Mouse (Mus musculus): ENCODE results near the gene Ptk6. TPM values are rescaled to one million over a fixed set of nuclear protein-coding genes. Genes with fewer than 3 reads are reported as not detected.

Gene Ptk6
- under 1 TPM in 1 of 2 experiments, not detected in 1; 0.34 TPM for total RNA-seq (2023)

GRCm38 (mm10) chr2:181202422-181202821, at the start of gene Ptk6:
Gene Ptk6 (minus strand): TSS chr2:181202789.

GRCm38 (mm10) chr2:181241602-181242313, 39.2 kb upstream of the Ptk6 start, which contains the start of gene Helz2:
Gene Helz2 (minus strand): TSS chr2:181242027.

DNA sequence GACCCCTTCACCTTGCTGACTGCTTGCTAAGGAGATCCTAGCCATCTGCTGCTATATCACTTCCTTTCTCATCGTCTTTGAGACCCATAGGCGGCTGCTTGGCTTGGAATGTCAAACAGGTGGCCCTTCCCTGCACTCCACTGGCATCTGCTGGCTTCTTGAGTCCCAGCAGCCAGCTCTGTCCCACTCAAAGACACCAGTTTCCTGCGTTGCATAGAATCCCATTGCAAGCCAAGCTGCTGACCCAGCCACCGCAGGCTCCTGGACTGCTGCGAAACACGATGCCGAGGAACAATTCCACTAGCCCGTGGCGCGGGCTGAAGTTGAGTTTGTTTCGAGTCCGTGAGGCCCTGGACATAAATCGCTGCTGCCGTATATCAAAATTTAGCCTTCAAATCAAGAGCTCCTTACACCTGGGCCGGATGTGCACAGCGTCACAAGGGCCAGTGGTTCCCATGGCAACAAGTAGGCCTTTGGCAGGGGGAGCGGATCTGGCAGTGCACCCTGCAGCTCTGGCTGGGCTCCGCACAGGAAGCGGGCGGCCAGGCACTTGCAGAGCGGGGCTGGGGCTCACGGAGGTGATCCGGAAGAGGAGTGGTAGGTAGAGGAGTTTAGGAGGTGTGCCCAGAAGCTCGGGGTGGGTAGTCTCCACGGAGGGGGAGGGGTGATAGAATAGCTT, 17.1 kb upstream of the Ptk6 start, which contains the start of gene Fndc11:
TSS of gene Fndc11 (plus strand) at position 476 of the 679 bp plus-strand sequence.

GRCm38 (mm10) chr2:181213021-181213445, 10.4 kb upstream of the Ptk6 start, which contains the start of gene Srms:
Gene Srms (minus strand): TSS chr2:181213185.

GRCm38 (mm10) chr2:181187121-181188000, 15.2 kb downstream of the Ptk6 start, which contains the start of gene Ppdpf:
Gene Ppdpf (plus strand): TSS chr2:181187247.

DNA sequence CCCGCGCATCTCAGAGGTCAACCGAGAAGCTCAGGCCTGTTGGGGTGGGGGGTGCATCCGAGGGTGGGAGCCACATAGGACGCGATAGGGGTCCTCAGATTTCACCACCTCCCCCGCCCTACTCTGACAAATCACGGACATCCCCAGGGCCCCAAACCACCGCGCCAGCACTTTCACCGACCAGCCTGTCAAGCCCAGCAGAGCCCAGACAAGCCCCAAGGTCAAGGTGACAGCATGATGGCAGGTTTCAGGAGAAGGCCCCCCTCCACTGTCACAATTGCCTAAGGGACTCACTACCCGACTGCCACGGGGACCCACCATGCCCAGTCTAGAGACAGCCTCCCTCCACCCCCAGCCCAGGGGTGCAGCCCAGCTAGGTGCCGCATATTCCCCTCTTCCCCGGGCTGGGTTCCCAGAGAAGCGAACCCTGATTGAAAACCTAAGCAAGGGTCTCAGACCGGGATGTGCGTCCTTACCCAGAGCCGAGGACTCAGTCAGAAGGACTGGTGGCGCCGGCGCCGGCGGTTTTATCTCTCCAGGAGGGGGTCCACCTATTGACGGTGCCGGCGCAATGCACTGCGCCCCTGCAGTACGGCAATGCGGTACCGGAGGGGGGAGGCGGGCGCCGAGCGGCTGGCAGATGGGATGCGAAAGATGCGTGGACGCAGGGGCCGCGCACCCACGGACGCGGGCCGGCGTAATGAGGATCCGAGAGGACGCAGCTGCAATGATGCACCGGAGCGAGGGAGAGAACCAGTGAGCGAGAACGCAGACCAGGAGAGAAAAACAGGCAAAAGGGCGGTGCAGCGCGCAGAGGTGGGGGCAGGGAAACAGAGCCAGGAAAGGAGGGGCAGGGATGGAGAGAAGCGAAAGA, 46.1 kb downstream of the Ptk6 start, which contains the start of gene Eef1a2:
TSS of gene Eef1a2 (minus strand) at position 767 of the 874 bp plus-strand sequence.

Other genes with a start within 250 kb of the Ptk6 start
- 1 to 10 TPM in 1 of 2 experiments, not detected in 1; 3.5 TPM for gene Nkain4, start 248.1 kb downstream of the Ptk6 start, total RNA-seq (2023)
- 10 to 100 TPM; 51.0 to 54.5 TPM for gene Arfgap1, start 235.6 kb downstream of the Ptk6 start, total RNA-seq (2023)
- gene Col20a1, start 216.3 kb downstream of the Ptk6 start, total RNA-seq (2023) = 1 to 10 TPM; 1.5 to 1.8 TPM
- gene Chrna4, start 159.2 kb downstream of the Ptk6 start, total RNA-seq (2023) = not detected
- gene Kcnq2, start 67.5 kb downstream of the Ptk6 start, total RNA-seq (2023) = not detected
- gene Eef1a2, start 45.8 kb downstream of the Ptk6 start, total RNA-seq (2023) = not detected
- gene Ppdpf, start 15.5 kb downstream of the Ptk6 start, total RNA-seq (2023) = 10 to 100 TPM; 61.3 to 68.4 TPM
- not detected for gene Srms, start 10.4 kb upstream of the Ptk6 start, total RNA-seq (2023)
- gene Fndc11, start 17.2 kb upstream of the Ptk6 start, total RNA-seq (2023) = not detected
- gene Helz2, start 39.2 kb upstream of the Ptk6 start, total RNA-seq (2023) = 10 to 100 TPM; 57.6 to 57.7 TPM
- gene Gmeb2, start 85.2 kb upstream of the Ptk6 start, total RNA-seq (2023) = 10 to 100 TPM; 26.5 to 28.5 TPM
- not detected for gene Stmn3, start 111.7 kb upstream of the Ptk6 start, total RNA-seq (2023)
- gene Rtel1, start 117.0 kb upstream of the Ptk6 start, total RNA-seq (2023) = 10 to 100 TPM; 24.7 to 26.6 TPM
- gene Zgpat, start 162.1 kb upstream of the Ptk6 start, total RNA-seq (2023) = 10 to 100 TPM; 39.2 to 39.5 TPM
- 10 to 100 TPM; 54.3 to 60.9 TPM for gene Arfrp1, start 162.6 kb upstream of the Ptk6 start, total RNA-seq (2023)
- gene Lime1, start 177.3 kb upstream of the Ptk6 start, total RNA-seq (2023) = 10 to 100 TPM; 23.7 to 30.1 TPM

Measured in monocyte, adult 59 days (primary cell).